Mouse (Mus musculus) olfactory bulb, adult 2 months (tissue): Measurements from ENCODE around the gene Klk1b27.
"Not testable (repeated sequence)": the region's sequence is repeated elsewhere in the genome, so short reads cannot be mapped to it uniquely, and the experiment has no call there.

Experiments
- CTCF ChIP-seq: fragments of 200-500 bp; IDR thresholded peaks from 2 replicates; pipeline ENCODE4 v1.5.1; 2012; ENCODE audit warnings: low read depth, mild to moderate bottlenecking, low read length, moderate library complexity; ENCODE audit not compliant: insufficient read depth
- POLR2A ChIP-seq: fragments of 200-500 bp; IDR thresholded peaks from 2 replicates; pipeline ENCODE4 v1.6.1; 2012; ENCODE audit warnings: mild to moderate bottlenecking, low read depth, low read length, moderate library complexity; ENCODE audit not compliant: insufficient read depth

- TF ChIP-seq POLR2A, CTCF: not testable (repeated sequence)
Measured at GRCm38 (mm10) chr7:44014666-44015065, 37.4 kb upstream of the Klk1b27 start.
